Mouse (Mus musculus) heart, adult 2 months (tissue): ENCODE results near the gene Traf3ip2. TPM values are rescaled to one million over a fixed set of nuclear protein-coding genes. Genes with fewer than 3 reads are reported as not detected.

Source experiments
- DNase-seq, 2 experiments: peaks; one replicate each; pipeline ENCODE4 v3.0.0; 2021
- H3K27ac ChIP-seq: fragments of 200-600 bp; 2 replicates; pipeline ENCODE4 v1.8.1; 2022
- H3K27me3 ChIP-seq: fragments of 200-500 bp; 2 replicates; pipeline ENCODE4 v1.6.1; 2012; ENCODE audit warnings: mild to moderate bottlenecking, low read length, inconsistent platforms, mixed read lengths; ENCODE audit not compliant: control insufficient read depth, insufficient read depth
- H3K36me3 ChIP-seq: fragments of 200-500 bp; 2 replicates; pipeline ENCODE4 v1.6.1; 2012; ENCODE audit warnings: low read length, inconsistent platforms; ENCODE audit not compliant: control insufficient read depth, insufficient read depth
- H3K4me1 ChIP-seq: fragments of 200-500 bp; 2 replicates; pipeline ENCODE4 v1.6.1; 2011; ENCODE audit warnings: low read length; ENCODE audit not compliant: control insufficient read depth, insufficient read depth
- H3K4me3 ChIP-seq: fragments of 200-600 bp; 2 replicates; pipeline ENCODE4 v1.8.1; 2022
- H3K79me2 ChIP-seq: fragments of 200-500 bp; replicated peaks from 2 replicates; pipeline ENCODE4 v1.6.1; 2012; ENCODE audit warnings: mild to moderate bottlenecking, inconsistent platforms, low read length, moderate library complexity, mixed read lengths; ENCODE audit not compliant: control insufficient read depth, insufficient read depth
- H3K9ac ChIP-seq: fragments of 200-500 bp; 2 replicates; pipeline ENCODE4 v1.6.1; 2012; ENCODE audit warnings: low read depth, mild to moderate bottlenecking, control low read depth, inconsistent platforms, low read length, mixed read lengths
- CTCF ChIP-seq: fragments of 200-600 bp; IDR thresholded peaks from 2 replicates; pipeline ENCODE4 v1.8.1; 2022; ENCODE audit warnings: antibody characterized with exemption, mild to moderate bottlenecking, moderate library complexity
- EP300 ChIP-seq: fragments of 200-500 bp; IDR thresholded peaks from 2 replicates; pipeline ENCODE4 v1.6.1; 2011; ENCODE audit warnings: low read depth, low read length, control low read depth; ENCODE audit not compliant: insufficient read depth
- POLR2A ChIP-seq: fragments of 200-500 bp; IDR thresholded peaks from 2 replicates; pipeline ENCODE4 v1.6.1; 2011; ENCODE audit warnings: mild to moderate bottlenecking, low read depth, low read length, control low read depth; ENCODE audit not compliant: insufficient read depth
- WGBS: fragments of 180-500 bp; shearing (Covaris S2); methylation state at CpG from one replicate; pipeline ENCODE4 v1.1.7; 2018; 5-methylcytosine and 5-hydroxymethylcytosine counted together
- intact Hi-C: fragments of 180-260 bp; cut with DNase I; formaldehyde crosslinking; loops from one replicate; pipeline ENCODE4 v1.15.1; 2025
- polyA plus RNA-seq: library from polyadenylated mRNA; depleted of rRNA; stranded (reverse); fragments of >200 nt; gene quantifications from 2 replicates; pipeline ENCODE4 v1.2.3, GENCODE M21; 2012
- total RNA-seq, 2 experiments: library from RNA; stranded (reverse); gene quantifications; 2 replicates each; pipeline ENCODE4 v1.2.3; 2021

Traf3ip2 gene
- total and polyA plus RNA-seq, 3 experiments = 5.0 to 7.8 (median 6.5) TPM

DNA sequence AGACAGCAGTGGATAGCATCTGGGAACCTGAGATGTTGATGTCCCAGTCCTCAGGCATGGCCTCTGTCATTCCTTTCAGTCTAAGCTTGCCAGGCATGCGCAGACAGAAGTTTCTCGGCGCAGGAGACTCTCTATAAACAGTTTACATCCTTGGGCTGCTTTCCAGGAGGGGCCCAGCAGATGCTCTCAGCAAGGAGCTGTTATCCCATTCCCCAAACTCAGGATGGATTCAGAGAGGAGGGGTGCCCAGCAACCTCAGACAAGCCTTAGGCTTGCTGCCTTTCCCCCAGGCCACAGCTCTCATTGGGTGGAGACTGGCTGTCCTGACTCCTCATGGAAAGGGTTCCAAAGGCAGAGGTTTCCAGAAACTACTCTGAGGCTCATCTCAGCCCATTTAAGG, 1.5 kb upstream of the Traf3ip2 start:
- WGBS = 72% methylated on average over 3 of the region's 3 CpGs
- Histone ChIP-seq H3K9ac (no peak overlapping the region), H3K4me1 (peaks cover 3% of the 10 kb centered on the region), H3K27ac (no peak overlapping the region), H3K4me3 (no peak overlapping the region), H3K36me3 (no peaks in the 10 kb centered on the region; the same call in 1 of the 2 replicates), H3K79me2 (peaks cover 2% of the 10 kb centered on the region; the same call in 1 of the 2 replicates), H3K27me3 (no peaks in the 10 kb centered on the region)
- no peak for DNase-seq
- no peak for TF ChIP-seq EP300
- TF ChIP-seq CTCF = no peak
- no peak for TF ChIP-seq POLR2A
- intact Hi-C loops = loop anchor here (5.0 kb wide), 3 partner anchors 49 to 439 kb away; no protein-coding TSS in a partner anchor

DNA sequence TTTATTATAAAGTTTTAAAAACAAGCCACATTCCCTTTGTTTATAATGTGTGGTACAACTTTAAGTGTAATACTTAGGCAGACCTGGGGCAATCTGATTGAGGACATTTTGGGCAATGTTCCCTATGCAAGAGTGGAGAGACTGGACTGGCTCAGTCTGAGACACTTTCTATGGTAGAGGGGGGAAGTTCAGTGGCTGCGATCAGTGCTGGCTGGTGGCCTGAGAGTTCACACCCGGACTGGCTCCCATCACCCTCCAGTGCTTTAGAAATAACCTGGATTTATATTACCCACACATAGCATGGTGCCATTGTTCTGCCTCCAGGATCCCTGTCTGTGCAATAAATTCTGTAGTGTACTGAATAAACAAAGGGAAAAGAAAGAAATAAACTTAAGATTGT, 603 bp upstream of the Traf3ip2 start:
- no peak for TF ChIP-seq EP300
- TF ChIP-seq POLR2A = no peak
- TF ChIP-seq CTCF = no peak
- peaks cover 2% of the 10 kb centered on the region; the same call in 1 of the 2 replicates for H3K79me2 ChIP-seq
- no peak overlapping the region for H3K4me3 ChIP-seq
- H3K4me1 ChIP-seq = peaks cover 3% of the 10 kb centered on the region
- no peak for DNase-seq
- intact Hi-C loops = loop anchor here (5.0 kb wide), 3 partner anchors 50 to 440 kb away; no protein-coding TSS in a partner anchor
- H3K36me3 ChIP-seq = no peaks in the 10 kb centered on the region; the same call in 1 of the 2 replicates
- WGBS = 27% methylated on average over 2 of the region's 2 CpGs
- no peak overlapping the region for H3K9ac ChIP-seq
- no peak overlapping the region; the same call in 1 of the 2 replicates for H3K27ac ChIP-seq
- no peaks in the 10 kb centered on the region for H3K27me3 ChIP-seq

DNA sequence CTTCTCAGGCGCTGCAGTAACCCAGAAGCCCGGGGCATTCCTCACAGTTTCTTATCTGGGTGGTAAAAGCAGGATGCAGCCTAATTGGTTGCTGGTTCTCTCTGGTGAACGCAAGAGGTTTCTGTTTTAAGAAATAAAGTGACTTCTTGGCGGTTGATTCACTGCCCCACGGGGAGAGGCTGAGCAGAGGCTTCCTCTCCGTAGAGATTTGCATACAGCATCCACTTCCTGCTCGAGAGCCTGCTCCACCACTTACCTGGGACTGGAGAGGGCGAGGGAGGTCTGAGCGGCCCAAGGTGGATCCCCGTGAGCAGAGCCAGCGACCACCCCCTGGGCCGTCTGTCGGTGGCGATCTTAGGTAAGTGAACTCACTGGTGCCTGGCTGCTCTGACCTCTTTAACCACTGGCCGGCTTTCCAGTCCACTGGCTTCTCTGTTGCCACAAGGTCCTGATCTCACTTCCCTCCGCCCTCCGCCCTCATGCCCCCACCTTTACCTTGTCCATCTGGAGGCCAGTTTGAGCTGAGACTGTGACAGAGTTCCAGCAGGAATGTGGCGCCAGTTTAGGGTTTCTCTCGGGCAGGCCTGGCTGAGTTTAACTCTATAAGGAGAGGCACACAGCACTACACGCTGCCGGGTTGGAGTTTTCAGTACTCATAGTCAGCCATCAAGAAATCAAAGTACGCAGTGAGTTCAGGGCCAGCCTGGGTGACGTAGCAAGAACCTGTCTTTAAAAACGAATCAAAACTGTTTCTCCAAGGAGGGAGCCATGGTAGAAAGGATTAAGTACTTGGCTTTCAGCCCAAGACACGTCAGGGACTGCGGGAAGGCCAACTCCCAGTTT, 476 bp downstream of the Traf3ip2 start:
- Histone ChIP-seq H3K36me3 (no peaks in the 10 kb centered on the region; the same call in 1 of the 2 replicates), H3K79me2 (peaks cover 2% of the 10 kb centered on the region; the same call in 1 of the 2 replicates), H3K9ac (peak overlapping the region; percentile 80), H3K27me3 (no peaks in the 10 kb centered on the region), H3K4me1 (peaks cover 3% of the 10 kb centered on the region), H3K27ac (peak overlapping the region; percentile 97), H3K4me3 (peak overlapping the region; percentile 68)
- TF ChIP-seq POLR2A (peak; percentile 51), CTCF (no peak), EP300 (no peak)
- intact Hi-C loops = loop anchor here (1.0 to 5.0 kb wide), 4 partner anchors 51 to 441 kb away; no protein-coding TSS in a partner anchor
- WGBS = 2% methylated on average over 26 of the region's 26 CpGs
- DNase-seq = peak; percentile 78 to 83

DNA sequence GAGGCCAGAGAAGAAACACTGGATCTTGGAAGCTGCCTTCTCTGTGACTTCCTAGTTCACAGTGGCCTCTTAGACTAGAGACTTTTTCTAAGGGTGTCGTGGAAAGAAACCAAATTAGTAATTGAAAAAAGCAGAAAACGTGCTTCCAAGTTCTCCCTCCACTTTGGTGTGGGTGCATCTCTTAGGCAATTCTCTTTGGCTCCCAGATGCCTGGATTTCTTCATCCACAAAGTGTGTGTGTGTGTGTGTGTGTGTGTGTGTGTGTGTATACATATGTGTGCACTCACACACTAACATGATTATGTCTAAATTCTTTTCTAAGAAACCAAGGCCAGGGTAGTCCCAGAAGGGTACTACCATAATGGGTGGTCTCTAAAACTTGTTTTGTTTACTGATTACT, 1.2 kb downstream of the Traf3ip2 start:
- Histone ChIP-seq H3K4me1 (peaks cover 3% of the 10 kb centered on the region), H3K27ac (peak overlapping the region; percentile 97), H3K27me3 (no peaks in the 10 kb centered on the region), H3K4me3 (peak overlapping the region; percentile 68), H3K9ac (peak overlapping the region; percentile 58), H3K79me2 (peaks cover 2% of the 10 kb centered on the region; the same call in 1 of the 2 replicates), H3K36me3 (no peaks in the 10 kb centered on the region; the same call in 1 of the 2 replicates)
- TF ChIP-seq POLR2A = no peak
- no peak for TF ChIP-seq EP300
- TF ChIP-seq CTCF = no peak
- intact Hi-C loops = loop anchor here (1.0 to 5.0 kb wide), 4 partner anchors 52 to 442 kb away; no protein-coding TSS in a partner anchor
- DNase-seq = peak in 1 of 2 experiments; percentile 27
- 1% methylated on average over 2 of the region's 2 CpGs for WGBS

DNA sequence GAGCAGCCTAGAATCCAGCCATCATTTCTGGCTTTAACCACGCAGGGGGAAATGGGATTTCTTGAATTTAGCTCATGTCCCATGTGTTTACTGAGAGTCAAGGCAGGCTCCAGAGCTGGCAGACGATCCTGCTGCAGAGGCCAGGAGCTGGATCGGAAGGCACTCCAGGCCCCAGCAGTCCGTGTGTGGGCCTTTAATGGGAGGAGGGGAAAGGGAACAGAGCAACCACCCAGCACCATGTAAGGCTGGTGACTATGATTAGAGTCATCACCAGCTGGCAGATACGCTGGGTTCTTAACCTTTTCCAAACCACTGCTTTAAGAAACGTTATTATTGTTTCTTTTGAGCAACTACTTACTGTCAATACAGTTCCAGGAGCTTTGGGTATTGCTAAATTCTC, 1.9 kb downstream of the Traf3ip2 start:
- Histone ChIP-seq H3K27ac (peak overlapping the region; percentile 93), H3K27me3 (no peaks in the 10 kb centered on the region), H3K36me3 (no peaks in the 10 kb centered on the region; the same call in 1 of the 2 replicates), H3K9ac (peak overlapping the region; percentile 64; the same call in 1 of the 2 replicates), H3K79me2 (peaks cover 2% of the 10 kb centered on the region; the same call in 1 of the 2 replicates), H3K4me3 (peak overlapping the region; percentile 43), H3K4me1 (peaks cover 3% of the 10 kb centered on the region)
- TF ChIP-seq POLR2A (peak; percentile 71), EP300 (peak; percentile 81), CTCF (no peak)
- DNase-seq = peak; percentile 80 to 89
- WGBS = 16% methylated on average over 6 of the region's 6 CpGs
- intact Hi-C loops = loop anchor here (5.0 kb wide), 3 partner anchors 52 to 442 kb away; no protein-coding TSS in a partner anchor
